Mouse (Mus musculus) stomach, postnatal 0 days (tissue): Measurements from ENCODE around the gene Ppfia3. TPM values are rescaled to one million over a fixed set of nuclear protein-coding genes. Genes with fewer than 3 reads are reported as not detected.

Experiments used
- ATAC-seq: fragments of 200-750 bp; cut with Nextera tagmentation; 2 replicates; pipeline ENCODE4 v1.8.0; 2017; ENCODE audit not compliant: low FRiP score, low TSS enrichment
- DNase-seq: peaks from one replicate; pipeline ENCODE4 v3.0.0-alpha.2; 2016; ENCODE audit warnings: low spot score
- H3K27ac ChIP-seq: fragments of 300-500 bp; sonication (generic); replicated peaks from 2 replicates; pipeline ENCODE4 v1.5.1; 2014; ENCODE audit warnings: mild to moderate bottlenecking, control low read depth
- H3K27me3 ChIP-seq: fragments of 300-500 bp; sonication (generic); 2 replicates; pipeline ENCODE4 v1.6.1; 2014; ENCODE audit warnings: low read length; ENCODE audit not compliant: control insufficient read depth, insufficient read depth
- H3K36me3 ChIP-seq: fragments of 300-500 bp; sonication (generic); 2 replicates; pipeline ENCODE4 v1.6.1; 2014; ENCODE audit warnings: low read length, mixed read lengths; ENCODE audit not compliant: control insufficient read depth, insufficient read depth
- H3K4me1 ChIP-seq: fragments of 300-500 bp; sonication (generic); replicated peaks from 2 replicates; pipeline ENCODE4 v1.6.1; 2014; ENCODE audit warnings: antibody characterized with exemption; ENCODE audit not compliant: control insufficient read depth, insufficient read depth
- H3K4me2 ChIP-seq: fragments of 300-500 bp; sonication (generic); replicated peaks from 2 replicates; pipeline ENCODE4 v1.6.1; 2014; ENCODE audit warnings: low read depth, mild to moderate bottlenecking, control low read depth, moderate library complexity
- H3K4me3 ChIP-seq: fragments of 300-500 bp; sonication (generic); 2 replicates; pipeline ENCODE4 v1.5.1; 2014; ENCODE audit warnings: low read depth, low read length, control low read depth
- H3K9ac ChIP-seq: fragments of 300-500 bp; sonication (generic); 2 replicates; pipeline ENCODE4 v1.6.1; 2014; ENCODE audit warnings: mild to moderate bottlenecking, low read length, control low read depth, mixed read lengths
- H3K9me3 ChIP-seq: fragments of 300-500 bp; sonication (generic); 2 replicates; pipeline ENCODE4 v1.6.1; 2016; ENCODE audit warnings: low read length; ENCODE audit not compliant: control insufficient read depth
- CTCF ChIP-seq: IDR thresholded peaks from 2 replicates; pipeline ENCODE4 v1.5.1; 2016; ENCODE audit warnings: antibody characterized with exemption, low read depth, mild to moderate bottlenecking, moderate library complexity
- EP300 ChIP-seq: optimal IDR thresholded peaks from 2 replicates; pipeline ENCODE3; 2016; ENCODE audit warnings: antibody characterized with exemption
- WGBS: fragments of 180-500 bp; shearing (Covaris S2); extraction: QIAGEN DNeasy Blood & Tissue Kit; methylation state at CpG from one replicate; pipeline ENCODE4 v1.1.7; 2014; 5-methylcytosine and 5-hydroxymethylcytosine counted together
- polyA plus RNA-seq: library from polyadenylated mRNA; unstranded; fragments of >200 nt; fragmentation: Nextera tagmentation; extraction: Ambion mirVana; gene quantifications from 2 replicates; pipeline ENCODE4 v1.2.1, GENCODE M21; 2015

Gene Ppfia3
- polyA plus RNA-seq, 1 experiment from 2014 or later, result 6.0 TPM

DNA sequence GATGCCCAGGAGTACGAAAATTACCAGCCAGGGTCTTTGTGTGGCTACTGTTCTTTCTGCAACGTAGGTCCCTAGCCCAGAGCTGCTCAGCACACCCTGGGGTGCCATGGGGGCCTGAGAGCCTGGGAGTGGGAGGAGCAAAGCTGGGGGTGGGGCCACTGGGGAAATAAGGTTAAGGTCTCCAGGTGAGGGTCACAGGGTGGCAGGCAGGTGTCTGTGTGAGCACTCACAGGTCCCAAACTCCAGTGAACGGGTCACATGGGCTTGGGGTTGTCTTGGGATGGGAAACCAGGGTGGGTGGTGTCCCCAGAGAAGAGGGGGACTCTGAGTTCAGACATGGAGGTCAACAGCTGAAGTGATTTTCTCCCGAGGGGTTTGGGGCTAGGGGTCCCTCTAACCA, 29.4 kb downstream of the Ppfia3 start:
- H3K4me3 ChIP-seq, result no peak overlapping the region

DNA sequence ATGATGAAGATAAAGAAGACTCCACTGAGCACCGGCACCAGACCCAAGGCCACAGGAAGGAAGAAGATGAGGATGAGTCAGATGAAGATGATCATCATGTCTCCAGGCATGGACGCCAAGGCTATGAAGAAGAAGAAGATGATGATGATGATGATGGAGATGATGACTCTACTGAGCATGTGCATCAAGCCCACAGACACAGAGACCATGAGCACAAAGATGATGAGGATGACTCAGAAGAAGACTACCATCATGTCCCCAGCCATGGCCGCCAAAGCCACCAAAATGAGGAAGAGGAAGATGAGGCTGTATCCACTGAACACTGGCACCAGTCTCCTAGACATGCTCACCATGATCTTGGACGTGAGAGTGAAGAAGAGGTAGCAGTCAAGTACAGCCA, 30.5 kb downstream of the Ppfia3 start:
- H3K27ac ChIP-seq, result no peak overlapping the region
- peaks cover 25% of the 10 kb centered on the region for H3K4me1 ChIP-seq
- H3K4me3 ChIP-seq, result no peak overlapping the region
- no peak overlapping the region for H3K4me2 ChIP-seq
- no peak overlapping the region for H3K9ac ChIP-seq
- ATAC-seq (no peak), DNase-seq (no peak)
- no peaks in the 10 kb centered on the region for H3K36me3 ChIP-seq
- TF ChIP-seq CTCF, result no peak
- TF ChIP-seq EP300, result no peak
- H3K9me3 ChIP-seq, result no peaks in the 10 kb centered on the region
- 97% methylated on average over 4 of the region's 4 CpGs for WGBS
- H3K27me3 ChIP-seq, result no peaks in the 10 kb centered on the region

More for the DNA sequence above, 29.4 kb downstream of the Ppfia3 start:
- H3K27ac ChIP-seq, result no peak overlapping the region
- peaks cover 22% of the 10 kb centered on the region for H3K4me1 ChIP-seq
- 12% methylated on average over 4 of the region's 4 CpGs for WGBS
- H3K9ac ChIP-seq, result no peak overlapping the region
- DNase-seq, result no peak
- no peaks in the 10 kb centered on the region for H3K27me3 ChIP-seq
- no peaks in the 10 kb centered on the region for H3K36me3 ChIP-seq
- H3K4me2 ChIP-seq, result 0 out of 2 replicates have a peak overlapping the region, but pooled peaks have one; percentile 72
- H3K9me3 ChIP-seq, result no peaks in the 10 kb centered on the region
- TF ChIP-seq CTCF (no peak), EP300 (no peak)
- ATAC-seq, result no peak

DNA sequence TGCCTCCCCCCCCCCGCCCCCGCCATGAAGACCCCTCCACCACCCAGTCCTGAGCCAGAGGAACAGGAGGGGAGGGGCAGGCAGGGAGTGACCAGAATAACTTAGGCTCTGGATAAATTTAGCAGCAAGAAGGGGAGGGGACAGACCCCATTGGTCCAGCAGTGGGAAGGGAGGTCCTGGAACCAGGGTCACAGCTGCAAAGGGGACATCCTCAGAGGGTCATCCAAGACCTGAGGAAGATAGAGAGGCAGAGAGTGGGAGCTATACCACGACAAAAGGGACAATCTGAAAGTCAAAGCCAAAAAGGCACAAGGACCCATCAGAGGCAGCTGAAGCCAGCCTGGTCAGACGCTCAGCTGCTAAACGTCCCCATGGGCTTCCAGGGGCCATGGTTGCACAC, 31.8 kb downstream of the Ppfia3 start, which contains the start of gene Hrc:
Gene Hrc (plus strand): TSS at position 235 of the 400 bp plus-strand sequence.
- no peaks in the 10 kb centered on the region for H3K9me3 ChIP-seq
- 25% methylated on average over 5 of the region's 5 CpGs for WGBS
- peak within 1 kb of the TSS; percentile 71; the same call in 1 of the 2 replicates for H3K4me3 ChIP-seq
- peak within 1 kb of the TSS; percentile 35; the same call in 1 of the 2 replicates for H3K27ac ChIP-seq
- H3K4me1 ChIP-seq, result peaks cover 17% of the 10 kb centered on the region
- no peak within 1 kb of the TSS; the same call in 1 of the 2 replicates for H3K9ac ChIP-seq
- ATAC-seq (no peak), DNase-seq (no peak)
- H3K4me2 ChIP-seq, result peak within 1 kb of the TSS; percentile 84
- TF ChIP-seq EP300, result no peak
- TF ChIP-seq CTCF, result no peak
- no peaks in the 10 kb centered on the region for H3K27me3 ChIP-seq
- H3K36me3 ChIP-seq, result no peaks in the 10 kb centered on the region

DNA sequence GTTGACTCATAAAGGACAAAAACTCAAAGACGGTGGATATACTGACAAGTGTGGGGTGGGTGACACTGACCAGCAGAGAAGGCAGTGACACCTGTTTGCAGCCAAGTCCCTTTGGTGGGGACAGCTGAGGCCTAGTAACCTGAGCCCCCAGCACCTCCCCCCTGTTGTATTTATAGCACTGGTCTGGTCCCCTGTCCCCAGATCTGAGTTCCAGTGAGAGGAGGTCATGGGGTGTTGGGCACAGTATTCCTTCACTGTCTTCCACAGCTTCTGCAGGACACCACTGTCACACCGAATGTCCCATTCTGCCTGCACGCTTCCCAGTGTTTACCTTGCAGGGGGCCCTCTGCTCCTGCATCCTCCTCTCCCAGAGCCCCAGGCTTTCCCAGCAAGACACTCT, 32.2 kb downstream of the Ppfia3 start:
- no peak overlapping the region for H3K4me3 ChIP-seq
- no peak overlapping the region for H3K4me2 ChIP-seq
- no peak overlapping the region for H3K27ac ChIP-seq
- H3K9ac ChIP-seq, result no peak overlapping the region; the same call in 1 of the 2 replicates
- no peaks in the 10 kb centered on the region for H3K27me3 ChIP-seq
- H3K36me3 ChIP-seq, result no peaks in the 10 kb centered on the region
- peaks cover 17% of the 10 kb centered on the region for H3K4me1 ChIP-seq
- 19% methylated on average over 3 of the region's 3 CpGs for whole genome bisulfite sequencing
- no peak for DNase-seq
- TF ChIP-seq CTCF, result no peak
- no peak for TF ChIP-seq EP300
- no peak for ATAC-seq
- no peaks in the 10 kb centered on the region for H3K9me3 ChIP-seq

DNA sequence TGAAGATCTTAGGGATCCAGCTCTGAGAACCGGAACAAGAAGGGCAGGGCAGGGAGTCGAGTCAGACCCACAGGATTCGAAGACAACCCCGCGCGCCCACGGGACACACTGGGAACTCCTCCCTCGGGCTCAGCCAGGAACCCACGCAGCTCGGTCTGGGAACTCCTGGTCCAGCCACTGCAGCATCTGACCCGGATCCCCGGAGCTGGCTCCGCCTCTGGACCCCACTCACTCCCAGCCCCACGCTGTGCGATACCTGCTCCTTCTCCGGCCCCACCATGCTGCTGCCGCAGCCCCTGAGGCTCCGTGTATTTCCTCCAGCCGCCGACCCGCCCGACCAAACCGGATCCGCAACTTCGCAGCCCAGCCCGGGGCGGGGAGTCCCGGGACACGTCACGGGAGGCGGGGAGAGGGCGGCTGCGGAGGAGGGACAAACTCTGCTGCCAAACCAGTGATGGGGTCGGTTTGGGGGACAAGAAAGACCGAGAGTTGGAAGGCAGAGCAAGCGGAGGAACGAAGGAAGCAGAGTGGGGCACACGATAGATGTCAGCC, 33.3 kb downstream of the Ppfia3 start, which contains the start of gene Trpm4:
Gene Trpm4 (minus strand): TSS at position 350 of the 552 bp plus-strand sequence.
- Histone ChIP-seq H3K36me3 (no peaks in the 10 kb centered on the region), H3K27ac (peak within 1 kb of the TSS; percentile 91), H3K9me3 (no peaks in the 10 kb centered on the region), H3K4me1 (peaks cover 11% of the 10 kb centered on the region), H3K4me2 (peak within 1 kb of the TSS; percentile 84), H3K4me3 (peak within 1 kb of the TSS; percentile 71), H3K27me3 (no peaks in the 10 kb centered on the region), H3K9ac (peak within 1 kb of the TSS; percentile 77)
- TF ChIP-seq CTCF (no peak), EP300 (no peak)
- ATAC-seq, result peak; percentile 82
- DNase-seq, result peak; percentile 97
- under 1% methylated on average over 38 of the region's 38 CpGs for WGBS

DNA sequence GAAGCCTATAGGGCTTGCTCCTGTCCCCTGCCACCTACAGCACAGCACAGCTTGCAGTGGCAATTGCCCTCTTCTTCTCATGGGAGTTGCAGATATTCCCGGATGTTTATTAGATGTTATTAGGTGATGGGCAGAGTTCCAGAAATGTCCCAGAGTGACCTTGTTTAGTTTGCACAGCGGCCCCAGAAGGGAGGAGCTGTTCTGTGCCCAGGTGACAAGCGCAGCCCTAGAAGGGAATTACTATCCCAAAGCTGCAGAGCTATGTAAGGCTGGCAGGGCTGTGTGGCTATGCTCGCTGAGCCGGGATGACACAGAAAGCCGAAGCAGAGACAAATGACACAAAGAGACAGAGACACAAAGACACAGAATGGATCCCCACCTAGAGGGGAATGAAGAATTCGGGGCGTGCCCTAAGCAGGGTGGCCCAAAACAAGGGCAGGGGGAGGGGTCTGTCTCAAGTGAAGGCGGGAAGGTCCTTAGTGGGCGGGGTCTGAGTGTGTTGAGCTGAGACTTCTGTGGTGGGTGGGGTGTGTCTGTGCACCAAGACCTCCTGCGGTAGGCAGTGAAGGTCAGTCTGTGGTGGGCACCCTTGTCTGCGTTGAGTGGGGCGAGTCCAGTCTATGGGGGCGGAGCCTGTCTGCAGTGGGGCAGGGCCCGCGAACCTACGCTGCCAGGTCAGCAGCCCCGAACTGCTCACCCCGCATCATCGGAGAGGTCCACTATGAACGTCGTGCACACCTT, 34.0 kb downstream of the Ppfia3 start:
- Histone ChIP-seq H3K27ac (peak overlapping the region; percentile 91), H3K4me2 (peak overlapping the region; percentile 84), H3K4me3 (peak overlapping the region; percentile 71), H3K36me3 (no peaks in the 10 kb centered on the region), H3K4me1 (peaks cover 11% of the 10 kb centered on the region), H3K9ac (peak overlapping the region; percentile 77), H3K27me3 (no peaks in the 10 kb centered on the region), H3K9me3 (no peaks in the 10 kb centered on the region)
- peak; percentile 62 for DNase-seq
- TF ChIP-seq CTCF (no peak), EP300 (no peak)
- under 1% methylated on average over 22 of the region's 22 CpGs for WGBS
- peak; percentile 63 for ATAC-seq
